Mouse (Mus musculus): ENCODE results near the gene Sin3a. TPM values are rescaled to one million over a fixed set of nuclear protein-coding genes. Genes with fewer than 3 reads are reported as not detected.

Gene Sin3a
- polyA plus RNA-seq, 1 experiment from 2014 or later = 62.9 TPM

DNA sequence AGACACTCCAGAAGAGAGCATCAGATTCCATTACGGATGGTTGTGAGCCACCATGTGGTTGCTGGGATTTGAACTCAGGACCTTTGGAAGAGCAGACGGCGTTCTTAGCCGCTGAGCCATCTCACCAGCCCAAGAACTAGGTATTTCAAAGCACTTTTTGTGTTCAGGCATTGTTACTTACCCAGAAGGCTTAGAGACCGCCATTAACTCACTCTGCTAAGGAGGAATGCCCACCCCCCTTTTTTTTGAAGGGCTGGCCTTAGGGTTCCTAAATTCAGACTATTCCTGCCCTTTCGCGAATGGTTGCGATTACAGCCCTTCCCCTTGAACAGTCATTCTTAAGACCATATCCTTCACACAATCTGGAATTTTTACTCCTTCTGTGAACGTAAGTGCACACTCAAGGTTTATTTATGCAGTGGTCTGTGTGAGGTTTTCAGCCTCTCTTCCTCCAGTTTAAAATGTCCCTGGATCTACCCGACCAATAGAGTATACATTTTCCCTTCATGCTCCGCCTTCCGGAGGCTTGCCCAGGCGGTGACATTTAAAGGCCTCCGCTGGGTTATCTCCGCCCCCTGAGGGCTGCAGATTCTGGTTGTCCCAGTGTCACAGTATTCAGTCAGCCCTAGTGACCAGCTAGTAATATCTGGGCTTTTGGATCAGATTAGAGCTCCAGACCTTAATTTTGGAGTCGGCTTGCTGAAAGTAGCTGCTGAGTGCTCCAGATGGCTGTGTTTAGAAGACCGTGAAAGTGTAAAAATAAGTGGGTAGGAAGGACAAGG lies 3.2 kb downstream of the Sin3a start:
- 8% methylated on average over 17 of the region's 17 CpGs for WGBS
- peak; percentile 75 for DNase-seq (ENCODE audit: low spot score)
- Histone ChIP-seq H3K27ac (replicated peaks) (peak overlapping the region; percentile 97), H3K4me3 (peak overlapping the region; percentile 95), H3K4me1 (peaks cover 35% of the 10 kb centered on the region), H3K27me3 (replicated peaks; ENCODE audit: low read depth, poor library complexity, severe bottlenecking) (no peaks in the 10 kb centered on the region), H3K36me3 (replicated peaks) (peaks cover 7% of the 10 kb centered on the region; the same call in 1 of the 2 replicates), H3K9me3 (no peaks in the 10 kb centered on the region)

DNA sequence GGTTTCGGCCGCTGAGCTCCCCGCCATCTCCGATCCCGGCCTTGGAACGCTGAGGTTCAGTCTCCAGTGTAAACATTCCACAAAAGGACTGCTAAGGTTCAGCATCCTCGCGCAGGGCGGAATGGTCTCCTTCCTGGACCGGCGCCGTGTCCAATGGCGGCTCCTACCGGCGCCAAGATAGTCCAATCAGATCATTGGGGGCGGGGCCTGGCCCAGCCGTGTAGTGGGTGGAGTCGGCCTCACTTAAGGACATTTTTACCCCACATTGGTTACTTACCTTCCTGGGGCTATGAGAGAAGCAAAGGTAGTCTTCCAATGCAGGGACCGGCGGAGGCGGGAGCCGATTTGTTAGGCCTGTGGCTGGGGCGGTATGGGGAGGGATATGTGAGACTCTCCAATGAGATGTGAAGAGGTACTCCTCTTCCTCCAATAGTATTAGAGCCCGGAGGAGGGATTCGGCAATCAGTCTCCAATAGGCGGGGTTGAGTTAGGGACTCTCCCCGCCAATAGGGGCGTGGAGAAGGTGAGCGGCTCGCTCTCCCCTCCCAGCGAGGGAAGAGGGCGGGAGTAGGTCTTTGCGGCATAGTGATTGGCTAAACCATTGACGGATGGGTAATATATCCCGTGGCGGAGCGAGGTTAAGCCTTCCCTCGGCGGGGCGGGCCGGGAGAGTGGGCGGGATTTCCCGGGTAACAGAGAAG lies 4.0 kb downstream of the Sin3a start:
- WGBS = under 1% methylated on average over 43 of the region's 43 CpGs
- H3K4me1 ChIP-seq = peaks cover 28% of the 10 kb centered on the region
- H3K27me3 ChIP-seq (replicated peaks; ENCODE audit: low read depth, poor library complexity, severe bottlenecking) = no peaks in the 10 kb centered on the region
- H3K36me3 ChIP-seq (replicated peaks) = peaks cover 7% of the 10 kb centered on the region; the same call in 1 of the 2 replicates
- H3K27ac ChIP-seq (replicated peaks) = peak overlapping the region; percentile 97
- H3K4me3 ChIP-seq = peak overlapping the region; percentile 95
- H3K9me3 ChIP-seq = no peaks in the 10 kb centered on the region
- DNase-seq (ENCODE audit: low spot score) = peak; percentile 98

DNA sequence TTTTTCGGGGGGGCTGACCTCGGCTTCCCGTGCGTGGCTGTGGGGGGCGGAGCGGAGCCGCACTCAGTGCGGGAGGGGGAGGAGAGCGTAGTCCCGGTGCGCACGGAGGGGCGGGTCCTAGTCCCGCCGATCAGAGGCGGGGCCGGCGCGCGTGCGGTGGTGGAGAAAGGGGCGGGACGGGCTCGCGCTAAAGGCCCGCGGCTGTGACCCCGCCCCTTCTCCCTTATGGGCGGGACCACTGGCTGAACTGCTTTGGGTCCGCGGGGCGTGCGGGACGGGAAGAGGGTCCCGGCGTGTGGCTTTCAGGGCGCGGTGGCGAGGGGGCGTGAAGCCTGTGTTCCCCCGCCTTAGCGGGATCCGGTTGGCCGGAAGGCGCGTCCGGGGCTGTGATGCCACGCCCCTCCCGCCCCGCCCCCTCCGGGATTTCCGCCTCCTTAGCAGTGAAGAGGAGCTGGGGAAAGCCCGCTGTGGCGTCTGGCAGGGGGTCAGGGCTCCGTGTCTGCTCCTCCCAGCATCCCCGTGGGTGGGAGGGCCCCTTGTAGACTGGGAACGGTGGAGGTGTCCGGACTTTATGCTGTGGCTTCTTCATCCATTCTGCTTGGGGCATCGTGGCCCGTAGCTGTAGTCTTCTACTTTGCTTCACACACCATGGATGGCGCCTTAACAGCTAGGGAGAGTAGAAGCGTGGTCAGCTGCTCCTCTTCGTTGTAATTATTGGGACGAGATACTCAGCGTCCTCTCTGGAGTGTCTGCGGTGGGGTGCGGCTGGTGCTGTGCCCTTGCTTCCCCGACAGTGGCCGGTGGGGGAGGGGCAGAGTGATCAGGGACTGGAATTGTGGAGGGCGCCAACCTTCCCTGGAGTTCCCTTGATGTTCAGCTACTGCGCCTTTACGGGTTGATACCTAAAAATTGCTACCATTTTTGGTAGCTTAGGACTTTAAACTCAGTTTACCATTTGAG lies 5.1 kb downstream of the Sin3a start:
- peak overlapping the region; percentile 97 for H3K27ac ChIP-seq (replicated peaks)
- peak; percentile 93 for DNase-seq (ENCODE audit: low spot score)
- peaks cover 22% of the 10 kb centered on the region for H3K4me1 ChIP-seq
- H3K36me3 ChIP-seq (replicated peaks) = peaks cover 13% of the 10 kb centered on the region
- peak overlapping the region; percentile 95 for H3K4me3 ChIP-seq
- under 1% methylated on average over 72 of the region's 72 CpGs for WGBS
- no peaks in the 10 kb centered on the region for H3K27me3 ChIP-seq (replicated peaks; ENCODE audit: low read depth, poor library complexity, severe bottlenecking)
- H3K9me3 ChIP-seq = no peaks in the 10 kb centered on the region

GRCm38 (mm10) chr9:57082236-57082635 lies 10.4 kb downstream of the Sin3a start:
- peaks cover 63% of the 10 kb centered on the region for H3K36me3 ChIP-seq (replicated peaks)
- H3K4me1 ChIP-seq = peaks cover 10% of the 10 kb centered on the region
- H3K27ac ChIP-seq (replicated peaks) = no peak overlapping the region
- no peak overlapping the region for H3K4me3 ChIP-seq
- H3K27me3 ChIP-seq (replicated peaks; ENCODE audit: low read depth, poor library complexity, severe bottlenecking) = no peaks in the 10 kb centered on the region
- H3K9me3 ChIP-seq = no peaks in the 10 kb centered on the region
- 88% methylated on average over 3 of the region's 3 CpGs for WGBS
- no peak for DNase-seq (ENCODE audit: low spot score)

- H3K27me3 ChIP-seq (replicated peaks; ENCODE audit: low read depth, poor library complexity, severe bottlenecking) = no peaks in the 10 kb centered on the region
- no peak for DNase-seq (ENCODE audit: low spot score)
- H3K27ac ChIP-seq (replicated peaks) = no peak overlapping the region
- H3K4me1 ChIP-seq = no peaks in the 10 kb centered on the region
- no peaks in the 10 kb centered on the region for H3K9me3 ChIP-seq
- H3K4me3 ChIP-seq = no peak overlapping the region
- H3K36me3 ChIP-seq (replicated peaks) = peaks cover 99% of the 10 kb centered on the region
- 95% methylated on average over 13 of the region's 13 CpGs for WGBS
Measured at GRCm38 (mm10) chr9:57117261-57117755, 45.5 kb downstream of the Sin3a start.

DNA sequence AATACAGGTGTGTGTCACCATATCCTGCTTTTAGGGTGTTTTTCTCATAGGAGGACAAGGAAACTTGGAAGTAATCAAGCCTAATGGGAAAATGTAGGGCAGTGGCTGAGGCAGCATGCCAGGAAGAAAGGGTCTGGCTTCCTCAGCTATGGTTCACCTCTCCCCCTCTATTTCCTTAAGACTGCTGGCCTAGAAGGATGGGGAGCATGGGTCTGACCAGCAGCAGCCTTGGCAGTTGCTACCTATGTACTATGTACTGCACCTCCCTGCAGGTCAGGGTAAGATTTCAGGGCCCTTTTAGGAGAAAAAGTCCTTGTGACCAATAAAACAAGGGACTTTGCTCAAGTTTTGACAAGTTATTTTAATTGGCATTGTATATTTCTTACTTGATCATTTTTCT lies 57.8 kb downstream of the Sin3a start:
- H3K27ac ChIP-seq (replicated peaks) = no peak overlapping the region
- peak overlapping the region; percentile 87 for H3K4me3 ChIP-seq
- peaks cover 13% of the 10 kb centered on the region for H3K4me1 ChIP-seq
- DNase-seq (ENCODE audit: low spot score) = no peak
- peaks cover 56% of the 10 kb centered on the region for H3K36me3 ChIP-seq (replicated peaks)
- H3K27me3 ChIP-seq (replicated peaks; ENCODE audit: low read depth, poor library complexity, severe bottlenecking) = no peaks in the 10 kb centered on the region
- no peaks in the 10 kb centered on the region for H3K9me3 ChIP-seq

DNA sequence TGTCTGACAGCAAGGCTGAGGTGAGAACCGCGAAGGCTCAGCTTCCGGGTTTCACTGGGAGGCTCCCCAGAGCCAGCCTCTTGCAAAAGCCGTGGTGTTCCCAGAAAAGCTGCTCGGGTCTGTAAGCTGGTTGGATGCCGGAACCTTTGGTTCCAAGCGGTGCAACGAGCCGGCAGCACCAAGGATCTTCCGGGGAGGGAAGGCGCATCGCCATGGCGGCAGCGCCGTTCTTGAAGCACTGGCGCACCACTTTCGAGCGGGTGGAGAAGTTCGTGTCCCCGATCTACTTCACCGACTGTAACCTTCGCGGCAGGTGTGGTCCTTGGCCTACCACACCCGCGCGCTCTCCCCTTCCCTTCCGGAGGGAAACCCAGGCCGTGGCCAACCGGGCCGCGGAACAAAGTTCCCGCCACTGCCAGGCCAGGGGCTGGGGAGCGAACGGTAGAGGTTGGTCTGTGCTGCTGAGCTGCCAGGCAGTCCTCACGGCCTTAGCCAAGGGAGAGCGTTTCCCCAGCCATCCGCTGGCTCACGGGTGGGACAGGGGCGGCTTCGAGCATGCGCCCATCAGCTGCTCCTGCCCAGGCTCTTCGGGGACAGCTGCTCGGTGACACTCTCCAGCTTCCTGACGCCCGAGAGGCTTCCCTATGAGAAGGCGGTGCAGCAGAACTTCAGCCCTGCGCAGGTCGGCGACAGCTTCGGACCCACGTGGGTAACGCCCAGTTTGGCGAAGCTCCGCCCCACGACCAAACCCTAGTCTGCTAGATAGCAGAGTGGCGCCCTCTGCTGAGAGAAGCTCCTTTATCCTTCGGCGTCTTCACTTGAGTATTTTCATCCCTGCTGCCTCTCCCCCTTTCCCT lies 59.0 kb downstream of the Sin3a start, which contains the start of gene Man2c1:
Gene Man2c1, plus strand, starts transcription at position 114 of the 857 bp plus-strand sequence.
- H3K4me1 ChIP-seq = peaks cover 13% of the 10 kb centered on the region
- peak; percentile 91 for DNase-seq (ENCODE audit: low spot score)
- H3K27me3 ChIP-seq (replicated peaks; ENCODE audit: low read depth, poor library complexity, severe bottlenecking) = no peaks in the 10 kb centered on the region
- under 1% methylated on average over 58 of the region's 58 CpGs for WGBS
- H3K4me3 ChIP-seq = peak within 1 kb of the TSS; percentile 87
- peaks cover 56% of the 10 kb centered on the region for H3K36me3 ChIP-seq (replicated peaks)
- H3K9me3 ChIP-seq = no peaks in the 10 kb centered on the region
- peak within 1 kb of the TSS; percentile 92 for H3K27ac ChIP-seq (replicated peaks)

GRCm38 (mm10) chr9:57137246-57137645 lies 65.4 kb downstream of the Sin3a start:
- no peak overlapping the region for H3K4me3 ChIP-seq
- 88% methylated on average over 6 of the region's 6 CpGs for WGBS
- no peak overlapping the region for H3K27ac ChIP-seq (replicated peaks)
- peaks cover 83% of the 10 kb centered on the region for H3K36me3 ChIP-seq (replicated peaks)
- no peak for DNase-seq (ENCODE audit: low spot score)
- no peaks in the 10 kb centered on the region for H3K4me1 ChIP-seq
- H3K27me3 ChIP-seq (replicated peaks; ENCODE audit: low read depth, poor library complexity, severe bottlenecking) = no peaks in the 10 kb centered on the region
- H3K9me3 ChIP-seq = no peaks in the 10 kb centered on the region

- no peaks in the 10 kb centered on the region for H3K27me3 ChIP-seq (replicated peaks; ENCODE audit: low read depth, poor library complexity, severe bottlenecking)
- H3K4me1 ChIP-seq = no peaks in the 10 kb centered on the region
- H3K36me3 ChIP-seq (replicated peaks) = peaks cover 88% of the 10 kb centered on the region
- H3K9me3 ChIP-seq = no peaks in the 10 kb centered on the region
- no peak for DNase-seq (ENCODE audit: low spot score)
- no peak overlapping the region for H3K4me3 ChIP-seq
- WGBS = 91% methylated on average over 9 of the region's 9 CpGs
- H3K27ac ChIP-seq (replicated peaks) = no peak overlapping the region
Measured at GRCm38 (mm10) chr9:57137777-57138176, 65.9 kb downstream of the Sin3a start.

GRCm38 (mm10) chr9:57138507-57138906 lies 66.7 kb downstream of the Sin3a start:
- Histone ChIP-seq H3K36me3 (replicated peaks) (peaks cover 95% of the 10 kb centered on the region), H3K4me3 (no peak overlapping the region), H3K27me3 (replicated peaks; ENCODE audit: low read depth, poor library complexity, severe bottlenecking) (no peaks in the 10 kb centered on the region), H3K9me3 (no peaks in the 10 kb centered on the region), H3K27ac (replicated peaks) (no peak overlapping the region; the same call in 1 of the 2 replicates), H3K4me1 (no peaks in the 10 kb centered on the region)
- 91% methylated on average over 6 of the region's 6 CpGs for WGBS
- no peak for DNase-seq (ENCODE audit: low spot score)

DNA sequence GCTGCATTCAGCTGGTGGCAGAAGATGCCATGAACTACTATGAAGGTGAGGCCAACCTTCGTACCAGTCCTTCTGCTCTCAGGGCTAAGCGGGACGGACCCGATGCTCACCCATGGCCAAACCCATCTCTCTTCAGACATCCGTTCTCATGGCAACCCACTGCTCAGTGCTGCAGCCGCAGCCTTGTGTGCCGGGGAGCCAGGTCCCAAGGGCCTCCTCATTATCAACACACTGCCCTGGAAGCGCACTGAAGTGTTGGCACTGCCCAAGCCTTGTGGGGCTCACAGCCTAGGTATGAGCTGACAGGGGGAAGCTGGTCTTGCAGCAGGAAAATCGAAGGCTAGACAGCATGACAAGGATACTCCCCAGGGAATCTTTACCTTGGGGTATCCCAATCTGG lies 67.3 kb downstream of the Sin3a start:
- H3K27me3 ChIP-seq (replicated peaks; ENCODE audit: low read depth, poor library complexity, severe bottlenecking) = no peaks in the 10 kb centered on the region
- H3K36me3 ChIP-seq (replicated peaks) = peaks cover 100% of the 10 kb centered on the region
- no peaks in the 10 kb centered on the region for H3K4me1 ChIP-seq
- no peaks in the 10 kb centered on the region for H3K9me3 ChIP-seq
- DNase-seq (ENCODE audit: low spot score) = no peak
- WGBS = 94% methylated on average over 9 of the region's 9 CpGs
- no peak overlapping the region for H3K4me3 ChIP-seq
- no peak overlapping the region for H3K27ac ChIP-seq (replicated peaks)

Measured in embryonic facial prominence, embryonic 10.5 days (tissue).